Mouse (Mus musculus) embryonic facial prominence, embryonic 15.5 days (tissue): ENCODE data around the gene Ccr7. TPM values are rescaled to one million over a fixed set of nuclear protein-coding genes. Genes with fewer than 3 reads are reported as not detected.

Experiments
- ATAC-seq: fragments of 200-750 bp; cut with Nextera tagmentation; 2 replicates; pipeline ENCODE4 v1.8.0; 2017; ENCODE audit warnings: low read depth, moderate TSS enrichment; ENCODE audit not compliant: insufficient number of reproducible peaks, low FRiP score, low TSS enrichment
- H3K27ac ChIP-seq: fragments of 300-500 bp; sonication (generic); replicated peaks from 2 replicates; pipeline ENCODE4 v1.5.1; 2015; ENCODE audit warnings: mild to moderate bottlenecking, inconsistent platforms
- H3K27me3 ChIP-seq: fragments of 300-500 bp; sonication (generic); 2 replicates; pipeline ENCODE4 v1.6.1; 2015; ENCODE audit warnings: inconsistent platforms
- H3K36me3 ChIP-seq: fragments of 300-500 bp; sonication (generic); 2 replicates; pipeline ENCODE4 v1.6.1; 2015; ENCODE audit warnings: mild to moderate bottlenecking, inconsistent platforms
- H3K4me1 ChIP-seq: fragments of 300-500 bp; sonication (generic); 2 replicates; pipeline ENCODE4 v1.6.1; 2015; ENCODE audit warnings: inconsistent platforms
- H3K4me2 ChIP-seq: fragments of 300-500 bp; sonication (generic); replicated peaks from 2 replicates; pipeline ENCODE4 v1.6.1; 2015; ENCODE audit warnings: mild to moderate bottlenecking, inconsistent platforms
- H3K4me3 ChIP-seq: fragments of 300-500 bp; sonication (generic); replicated peaks from 2 replicates; pipeline ENCODE4 v1.5.1; 2015; ENCODE audit warnings: mild to moderate bottlenecking, inconsistent platforms
- H3K9ac ChIP-seq: fragments of 300-500 bp; sonication (generic); 2 replicates; pipeline ENCODE4 v1.6.1; 2015; ENCODE audit warnings: inconsistent platforms
- H3K9me3 ChIP-seq: fragments of 300-500 bp; sonication (generic); replicated peaks from 2 replicates; pipeline ENCODE4 v1.6.1; 2016; ENCODE audit warnings: inconsistent platforms
- WGBS: fragments of 180-500 bp; shearing (Covaris S2); methylation state at CpG from one replicate; pipeline ENCODE4 v1.1.7; 2015; 5-methylcytosine and 5-hydroxymethylcytosine counted together
- polyA plus RNA-seq: library from polyadenylated mRNA; unstranded; fragments of >200 nt; fragmentation: Nextera tagmentation; extraction: Ambion mirVana; gene quantifications from 2 replicates; pipeline ENCODE4 v1.2.1, GENCODE M21; 2015

The Ccr7 gene
- polyA plus RNA-seq, 1 experiment from 2014 or later: 0.57 TPM

GRCm38 (mm10) chr11:99145765-99146164 is 9.1 kb downstream of the Ccr7 start:
- Histone ChIP-seq H3K4me2 (no peak overlapping the region), H3K9me3 (no peaks in the 10 kb centered on the region), H3K4me1 (peaks cover 71% of the 10 kb centered on the region), H3K27ac (0 out of 2 replicates have a peak overlapping the region, but pooled peaks have one; percentile 28), H3K9ac (no peak overlapping the region), H3K27me3 (no peaks in the 10 kb centered on the region), H3K4me3 (no peak overlapping the region), H3K36me3 (no peaks in the 10 kb centered on the region)
- WGBS: 91% methylated on average over 16 of the region's 16 CpGs
- ATAC-seq: no peak

GRCm38 (mm10) chr11:99144940-99145339 is 9.9 kb downstream of the Ccr7 start:
- Histone ChIP-seq H3K4me1 (peaks cover 68% of the 10 kb centered on the region), H3K9me3 (no peaks in the 10 kb centered on the region), H3K27me3 (no peaks in the 10 kb centered on the region), H3K36me3 (no peaks in the 10 kb centered on the region), H3K4me3 (no peak overlapping the region), H3K4me2 (no peak overlapping the region), H3K27ac (no peak overlapping the region), H3K9ac (no peak overlapping the region)
- ATAC-seq: no peak
- 88% methylated on average over 23 of the region's 23 CpGs for WGBS

DNA sequence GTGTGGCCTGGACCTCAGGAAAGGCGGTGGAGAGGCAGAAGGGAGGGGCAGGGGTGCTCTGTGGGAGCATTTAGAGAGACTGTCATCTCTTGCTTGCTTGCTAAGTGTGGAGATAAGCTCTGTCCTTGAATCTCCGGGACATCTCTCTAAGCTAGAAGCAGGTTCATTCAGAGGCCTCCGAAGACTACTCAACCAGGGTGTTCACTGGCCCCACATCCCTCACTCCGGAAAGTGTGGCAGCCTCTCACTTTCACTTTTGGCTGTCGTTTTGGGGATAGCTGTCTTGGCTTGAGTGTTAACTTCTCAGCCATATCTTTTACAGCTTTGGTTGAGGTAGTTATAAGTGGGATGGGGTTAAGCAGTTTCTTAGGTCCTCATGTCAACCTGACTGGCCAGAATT is 10.4 kb downstream of the Ccr7 start:
- no peak overlapping the region for H3K4me3 ChIP-seq
- H3K9ac ChIP-seq: no peak overlapping the region
- H3K27me3 ChIP-seq: no peaks in the 10 kb centered on the region
- ATAC-seq: no peak
- H3K4me2 ChIP-seq: no peak overlapping the region
- no peaks in the 10 kb centered on the region for H3K36me3 ChIP-seq
- peaks cover 66% of the 10 kb centered on the region for H3K4me1 ChIP-seq
- WGBS: 71% methylated on average over 5 of the region's 5 CpGs
- no peaks in the 10 kb centered on the region for H3K9me3 ChIP-seq
- no peak overlapping the region for H3K27ac ChIP-seq

GRCm38 (mm10) chr11:99143123-99144082 is 11.5 kb downstream of the Ccr7 start:
- Histone ChIP-seq H3K4me2 (no peak overlapping the region), H3K27ac (peak overlapping the region; percentile 45), H3K4me3 (no peak overlapping the region), H3K9me3 (no peaks in the 10 kb centered on the region), H3K9ac (no peak overlapping the region), H3K36me3 (no peaks in the 10 kb centered on the region), H3K27me3 (no peaks in the 10 kb centered on the region), H3K4me1 (peaks cover 62% of the 10 kb centered on the region)
- no peak for ATAC-seq
- WGBS: 53% methylated on average over 16 of the region's 16 CpGs

DNA sequence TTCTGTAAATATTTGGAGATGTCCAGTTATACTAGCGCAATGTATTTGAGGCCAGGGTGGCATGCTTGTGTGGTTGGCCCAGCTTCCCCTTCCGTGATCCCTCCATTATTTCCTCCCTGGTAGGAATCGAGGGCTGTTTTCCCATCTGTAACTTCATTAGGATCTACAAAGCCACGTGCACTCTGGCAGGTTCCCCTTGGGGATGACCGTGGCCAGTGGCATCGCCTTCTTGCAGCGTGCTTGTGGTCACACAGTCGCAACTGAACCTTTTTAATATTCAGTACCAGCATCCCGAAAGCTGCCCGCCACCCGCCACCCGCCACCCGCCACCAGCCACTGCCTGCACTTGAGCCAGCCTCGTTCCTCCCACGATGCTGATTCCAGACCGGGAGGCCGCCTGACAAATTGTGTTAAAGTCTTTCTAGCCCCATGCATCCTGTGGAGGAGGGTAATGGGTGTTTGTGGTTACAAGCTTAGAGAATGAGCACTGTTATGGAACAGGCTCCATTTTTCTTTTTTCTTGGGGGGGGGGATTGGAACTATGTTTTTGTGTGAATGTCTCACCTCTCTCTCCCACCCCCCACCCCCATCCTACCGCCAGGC is 12.3 kb downstream of the Ccr7 start:
- Histone ChIP-seq H3K9ac (no peak overlapping the region), H3K9me3 (no peaks in the 10 kb centered on the region), H3K36me3 (no peaks in the 10 kb centered on the region), H3K4me2 (no peak overlapping the region), H3K27me3 (no peaks in the 10 kb centered on the region), H3K27ac (peak overlapping the region; percentile 45), H3K4me1 (peaks cover 54% of the 10 kb centered on the region), H3K4me3 (no peak overlapping the region)
- ATAC-seq: no peak
- WGBS: 45% methylated on average over 18 of the region's 18 CpGs

- H3K27me3 ChIP-seq: no peaks in the 10 kb centered on the region
- no peaks in the 10 kb centered on the region for H3K9me3 ChIP-seq
- no peaks in the 10 kb centered on the region for H3K36me3 ChIP-seq
- H3K4me1 ChIP-seq: peaks cover 49% of the 10 kb centered on the region
- no peak overlapping the region for H3K4me2 ChIP-seq
- H3K4me3 ChIP-seq: no peak overlapping the region
- 69% methylated on average over 6 of the region's 6 CpGs for WGBS
- H3K27ac ChIP-seq: peak overlapping the region; percentile 45
- H3K9ac ChIP-seq: no peak overlapping the region
- no peak for ATAC-seq
These were observed 12.8 kb downstream of the Ccr7 start for GRCm38 (mm10) chr11:99142046-99142445.

DNA sequence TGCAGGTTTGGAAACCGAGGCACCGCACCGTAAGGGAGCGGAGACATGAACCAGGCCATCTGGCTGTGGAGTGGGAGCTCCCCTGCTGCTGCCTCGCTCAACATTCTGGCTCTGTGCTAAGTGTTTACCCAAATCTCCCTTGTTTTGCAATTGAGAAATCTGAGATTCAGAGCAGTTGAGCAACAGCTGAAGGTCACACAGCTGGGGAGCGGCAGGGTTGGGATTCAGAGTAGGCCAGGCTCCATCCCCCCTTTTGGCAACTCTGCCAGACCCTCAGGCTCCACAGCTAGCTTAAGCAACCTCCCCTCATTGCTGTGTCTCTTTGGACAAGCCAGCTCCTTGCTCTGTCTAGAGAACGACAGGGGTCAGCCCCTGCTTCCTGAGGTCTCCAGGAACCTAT is 13.3 kb downstream of the Ccr7 start:
- H3K36me3 ChIP-seq: no peaks in the 10 kb centered on the region
- H3K4me2 ChIP-seq: no peak overlapping the region
- H3K4me1 ChIP-seq: peaks cover 44% of the 10 kb centered on the region
- ATAC-seq: no peak
- H3K9ac ChIP-seq: no peak overlapping the region
- no peaks in the 10 kb centered on the region for H3K9me3 ChIP-seq
- H3K4me3 ChIP-seq: no peak overlapping the region
- H3K27me3 ChIP-seq: no peaks in the 10 kb centered on the region
- H3K27ac ChIP-seq: peak overlapping the region; percentile 45
- 36% methylated on average over 7 of the region's 7 CpGs for WGBS

GRCm38 (mm10) chr11:99138976-99139375 is 15.9 kb downstream of the Ccr7 start:
- 38% methylated on average over 9 of the region's 9 CpGs for WGBS
- Histone ChIP-seq H3K36me3 (no peaks in the 10 kb centered on the region), H3K4me3 (no peak overlapping the region), H3K27me3 (no peaks in the 10 kb centered on the region), H3K9ac (no peak overlapping the region), H3K4me2 (no peak overlapping the region), H3K4me1 (peaks cover 53% of the 10 kb centered on the region), H3K9me3 (no peaks in the 10 kb centered on the region), H3K27ac (peak overlapping the region; percentile 60)
- ATAC-seq: no peak

GRCm38 (mm10) chr11:99137385-99137784 is 17.5 kb downstream of the Ccr7 start:
- H3K4me1 ChIP-seq: peaks cover 49% of the 10 kb centered on the region
- WGBS: 68% methylated on average over 4 of the region's 4 CpGs

DNA sequence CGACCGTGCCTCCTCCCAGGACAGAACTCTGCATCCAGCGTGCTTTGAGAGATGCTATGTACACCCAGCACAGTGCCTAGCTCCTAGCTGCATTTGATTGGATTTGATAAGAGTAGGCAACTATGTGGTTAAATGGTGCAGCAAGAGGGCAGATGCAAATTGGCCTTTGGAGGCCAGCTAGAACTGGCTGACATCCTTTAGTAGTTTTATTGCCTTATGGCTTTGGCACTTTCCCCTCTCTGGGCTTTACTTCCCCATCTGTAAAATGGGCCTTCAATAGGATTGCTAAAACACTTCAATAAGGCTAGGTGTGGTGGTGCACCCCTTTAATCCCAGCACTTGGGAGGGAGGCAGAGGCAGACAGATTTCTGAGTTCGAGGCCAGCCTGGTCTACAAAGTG is 17.9 kb downstream of the Ccr7 start:
- Histone ChIP-seq H3K4me3 (no peak overlapping the region), H3K9ac (no peak overlapping the region), H3K27ac (no peak overlapping the region), H3K9me3 (no peaks in the 10 kb centered on the region), H3K36me3 (no peaks in the 10 kb centered on the region), H3K27me3 (no peaks in the 10 kb centered on the region), H3K4me1 (peaks cover 49% of the 10 kb centered on the region), H3K4me2 (no peak overlapping the region)
- no peak for ATAC-seq
- 79% methylated on average over 4 of the region's 4 CpGs for WGBS

More at GRCm38 (mm10) chr11:99137385-99137784, 17.5 kb downstream of the Ccr7 start:
- H3K9ac ChIP-seq: no peak overlapping the region
- no peaks in the 10 kb centered on the region for H3K36me3 ChIP-seq
- ATAC-seq: no peak
- H3K9me3 ChIP-seq: no peaks in the 10 kb centered on the region
- H3K27me3 ChIP-seq: no peaks in the 10 kb centered on the region
- no peak overlapping the region for H3K4me2 ChIP-seq
- H3K4me3 ChIP-seq: no peak overlapping the region
- H3K27ac ChIP-seq: no peak overlapping the region

DNA sequence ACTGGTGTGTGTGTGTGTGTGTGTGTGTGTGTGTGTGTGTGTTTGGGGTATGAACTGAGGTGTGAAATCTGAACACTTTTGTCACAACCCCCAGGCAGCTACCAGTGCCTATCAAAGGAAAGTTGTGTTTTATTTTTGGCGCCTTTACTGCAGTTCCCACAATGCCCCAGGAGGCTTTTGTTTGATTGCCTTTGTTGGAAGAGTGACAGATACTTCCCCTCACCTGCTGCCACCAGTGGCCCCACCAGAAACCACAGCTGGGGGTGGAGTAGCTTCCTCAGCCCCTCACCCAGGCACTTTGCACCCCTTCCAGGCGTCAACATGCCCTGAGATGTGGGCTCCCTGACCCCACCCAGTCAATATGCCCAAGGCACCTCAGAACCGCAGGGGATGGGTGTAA is 18.5 kb downstream of the Ccr7 start:
- Histone ChIP-seq H3K4me3 (no peak overlapping the region), H3K27me3 (no peaks in the 10 kb centered on the region), H3K4me2 (no peak overlapping the region), H3K27ac (no peak overlapping the region; the same call in 1 of the 2 replicates), H3K9ac (no peak overlapping the region), H3K9me3 (no peaks in the 10 kb centered on the region), H3K36me3 (no peaks in the 10 kb centered on the region), H3K4me1 (peaks cover 49% of the 10 kb centered on the region)
- WGBS: 49% methylated on average over 3 of the region's 3 CpGs
- ATAC-seq: no peak
